8 mouse cellular contexts compared by ENCODE assay signal in the genomic region with DNA sequence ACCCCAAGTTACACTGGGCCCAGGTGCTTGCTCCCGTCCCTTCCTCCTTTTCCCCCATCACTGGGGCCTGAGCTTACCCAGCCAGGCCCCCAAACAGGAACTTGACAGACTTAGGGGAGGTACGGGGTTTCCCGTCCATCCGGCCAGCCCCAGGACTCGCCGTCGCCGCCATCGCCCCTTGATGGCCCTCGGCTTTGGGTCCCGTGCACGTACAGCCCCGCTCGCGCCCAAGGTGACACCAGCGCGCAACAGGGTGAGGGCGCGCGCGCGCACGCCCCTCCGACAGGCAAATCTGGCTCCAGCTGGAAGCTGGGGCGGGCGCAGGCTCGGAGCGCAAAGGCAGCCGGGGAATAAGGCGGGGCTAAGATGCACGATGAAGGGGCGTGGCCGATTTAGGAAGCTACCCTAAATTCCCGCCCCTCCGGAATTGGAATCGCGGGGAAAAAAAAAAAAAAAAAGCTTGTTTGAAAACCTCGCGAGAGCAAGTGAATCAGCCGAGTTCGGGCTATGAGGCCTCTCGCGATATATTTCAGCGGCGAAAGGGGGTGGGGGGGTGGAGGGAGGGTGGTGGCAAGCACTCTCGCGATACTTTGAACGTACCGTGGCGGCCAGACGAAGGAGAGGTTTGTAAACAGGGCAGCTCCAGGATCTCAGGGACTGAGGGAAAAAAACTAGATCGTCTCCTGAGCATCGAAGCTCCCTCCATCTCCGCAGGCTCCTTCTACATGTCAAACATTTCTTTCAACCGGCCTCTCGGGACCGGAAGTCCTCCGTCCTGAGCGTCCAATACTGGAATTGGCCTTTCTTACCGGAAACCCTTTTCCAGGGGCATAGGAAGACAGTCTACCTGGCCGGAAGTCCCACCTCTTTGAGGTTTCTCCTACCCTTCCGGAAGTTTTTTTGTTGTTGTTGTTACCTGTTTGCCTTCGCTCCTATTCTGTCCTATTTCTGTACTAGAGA. TPM values are rescaled to one million over a fixed set of nuclear protein-coding genes. Genes with fewer than 3 reads are reported as not detected.
DNase-seq lines count a peak whose midpoint lies in the region; ATAC-seq and TF ChIP-seq lines count a peak whose summit lies in the region.

TSS of gene Rnf167 (plus strand) at position 545 of the 960 bp plus-strand sequence.
TSS of gene Slc25a11 (minus strand) at position 789 of the 960 bp plus-strand sequence.

- no peak for TF ChIP-seq CTCF in cortical plate, adult 2 months (IDR thresholded peaks at IDR 0.05; ENCODE audit: extremely low read depth, insufficient read depth, low read length)

- peak; percentile 66; the same call in 1 of the 2 replicates for TF ChIP-seq POLR2A in cortical plate, adult 2 months (IDR thresholded peaks at IDR 0.05; ENCODE audit: extremely low read depth, insufficient read depth, low read length)

- ATAC-seq in activated CD4-positive, CD25-positive, alpha-beta regulatory T cell, adult 4 months = peak; percentile 67

- H3K4me1 ChIP-seq in cortical plate, adult 2 months (ENCODE audit: control insufficient read depth, insufficient read depth, low read length) = peaks cover 5% of the 10 kb centered on the region
- H3K4me1 ChIP-seq in megakaryocyte, embryonic 14.5 days = peaks cover 73% of the 10 kb centered on the region

- no peaks in the 10 kb centered on the region for H3K9me3 ChIP-seq in megakaryocyte, embryonic 14.5 days

- peak; percentile 93 to 97 for DNase-seq in gastrocnemius, adult 8-10 months (ENCODE audit: low spot score in 2 of 2)
- DNase-seq in hindlimb bud, embryonic 11.5 days (ENCODE audit: extremely low spot score, low read depth, low spot score) = peak; percentile 97
- DNase-seq in left cerebral cortex, adult 8-10 months (ENCODE audit: low spot score in 2 of 2) = peak; percentile 84 to 97
- peak; percentile 98 for DNase-seq in right cerebral cortex, postnatal 10 days (ENCODE audit: low spot score in 2 of 2)
- DNase-seq in urinary bladder, postnatal 25 days (ENCODE audit: low spot score) = peak; percentile 88

- H3K27ac ChIP-seq in cortical plate, adult 2 months (ENCODE audit: insufficient read depth, low read length) = peak within 1 kb of the TSS; percentile 94

- no peaks in the 10 kb centered on the region for H3K27me3 ChIP-seq in megakaryocyte, embryonic 14.5 days (replicated peaks)

- H3K4me3 ChIP-seq in cortical plate, adult 2 months (ENCODE audit: insufficient read depth, low read length) = peak within 1 kb of the TSS; percentile 74
- H3K4me3 ChIP-seq in megakaryocyte, embryonic 14.5 days (replicated peaks) = peak within 1 kb of the TSS; percentile 93

- peaks cover 86% of the 10 kb centered on the region for H3K36me3 ChIP-seq in megakaryocyte, embryonic 14.5 days (replicated peaks; ENCODE audit: low read length)

RNA-seq across cellular contexts. Expression of gene Rnf167, which starts in this region (rescaled TPM):
- 100 to 1,000 TPM; 281 to 288 TPM for polyA plus RNA-seq in activated CD4-positive, CD25-positive, alpha-beta regulatory T cell, adult 4 months (2017; shearing (Covaris generic))
- polyA plus RNA-seq in cortical plate, adult 2 months (2012; rRNA removed) = 124 and 128 TPM in 2 replicates
- 10 to 100 TPM; 34.9 to 41.1 (median 38.1) TPM for total RNA-seq in gastrocnemius, adult 8-10 months (2022)
- 10 to 100 TPM; 87.8 to 96.5 (median 89.7) TPM for total RNA-seq in left cerebral cortex, adult 8-10 months (2022)
- 102 and 125 TPM in 2 replicates for polyA plus RNA-seq in megakaryocyte, embryonic 14.5 days (2012; ENCODE audit: insufficient read depth, low replicate concordance)

RNA-seq across cellular contexts. Expression of gene Slc25a11, which starts in this region (rescaled TPM):
- polyA plus RNA-seq in activated CD4-positive, CD25-positive, alpha-beta regulatory T cell, adult 4 months (2017; shearing (Covaris generic)) = 100 to 1,000 TPM in 1 of 2 experiments, 10 to 100 TPM in 1; 80.4 to 124 TPM
- polyA plus RNA-seq in cortical plate, adult 2 months (2012; rRNA removed) = 139 and 143 TPM in 2 replicates
- 100 to 1,000 TPM; 276 to 326 (median 293) TPM for total RNA-seq in gastrocnemius, adult 8-10 months (2022)
- 100 to 1,000 TPM; 124 to 140 (median 132) TPM for total RNA-seq in left cerebral cortex, adult 8-10 months (2022)
- polyA plus RNA-seq in megakaryocyte, embryonic 14.5 days (2012; ENCODE audit: insufficient read depth, low replicate concordance) = 15.7 and 78.7 TPM in 2 replicates

Comparison
In these comparisons a context has a peak if more than half of its experiments do, and no peak if none do; other contexts are left out.
1. Peak in every context shown above with its lines: DNase-seq, ATAC-seq, H3K4me3 ChIP-seq and H3K27ac ChIP-seq.